Mouse (Mus musculus): ENCODE data around the gene Herc2.
A peak's percentile ranks its signal among the peaks of the same experiment; 100 is the strongest.

The Herc2 gene

GRCm38 (mm10) chr7:56071724-56072123 is 21.7 kb downstream of the Herc2 start:
- DNase-seq, result no peak

- DNase-seq, result no peak
Observed at GRCm38 (mm10) chr7:56083034-56083433, 33.0 kb downstream of the Herc2 start.

- peak; percentile 7 for DNase-seq
Observed at GRCm38 (mm10) chr7:56089097-56089496, 39.1 kb downstream of the Herc2 start.

- no peak for DNase-seq
Observed at GRCm38 (mm10) chr7:56091445-56091844, 41.4 kb downstream of the Herc2 start.

GRCm38 (mm10) chr7:56102293-56102847 is 52.4 kb downstream of the Herc2 start:
- no peak for DNase-seq

GRCm38 (mm10) chr7:56112999-56113398 is 63.0 kb downstream of the Herc2 start:
- DNase-seq, result no peak

GRCm38 (mm10) chr7:56114148-56114547 is 64.2 kb downstream of the Herc2 start:
- DNase-seq, result no peak

GRCm38 (mm10) chr7:56120968-56121367 is 71.0 kb downstream of the Herc2 start:
- DNase-seq, result no peak

GRCm38 (mm10) chr7:56121425-56121824 is 71.4 kb downstream of the Herc2 start:
- DNase-seq, result no peak

GRCm38 (mm10) chr7:56128080-56128479 is 78.1 kb downstream of the Herc2 start:
- no peak for DNase-seq

GRCm38 (mm10) chr7:56129577-56129976 is 79.6 kb downstream of the Herc2 start:
- DNase-seq, result no peak

GRCm38 (mm10) chr7:56131548-56131947 is 81.6 kb downstream of the Herc2 start:
- no peak for DNase-seq

- no peak for DNase-seq
Observed at GRCm38 (mm10) chr7:56138706-56139105, 88.7 kb downstream of the Herc2 start.

GRCm38 (mm10) chr7:56146424-56146823 is 96.4 kb downstream of the Herc2 start:
- DNase-seq, result no peak

GRCm38 (mm10) chr7:56148925-56149324 is 98.9 kb downstream of the Herc2 start:
- no peak for DNase-seq

GRCm38 (mm10) chr7:56151885-56152676 is 102.1 kb downstream of the Herc2 start:
- DNase-seq, result no peak

- no peak for DNase-seq
Observed at GRCm38 (mm10) chr7:56153161-56153560, 103.2 kb downstream of the Herc2 start.

- DNase-seq, result no peak
Observed at GRCm38 (mm10) chr7:56153625-56154024, 103.6 kb downstream of the Herc2 start.

- DNase-seq, result no peak
Observed at GRCm38 (mm10) chr7:56163316-56163715, 113.3 kb downstream of the Herc2 start.

- DNase-seq, result no peak
Observed at GRCm38 (mm10) chr7:56168713-56169112, 118.7 kb downstream of the Herc2 start.

- no peak for DNase-seq
Observed at GRCm38 (mm10) chr7:56177371-56177770, 127.4 kb downstream of the Herc2 start.

GRCm38 (mm10) chr7:56191041-56191440 is 141.0 kb downstream of the Herc2 start:
- no peak for DNase-seq

GRCm38 (mm10) chr7:56191661-56192060 is 141.7 kb downstream of the Herc2 start:
- no peak for DNase-seq

GRCm38 (mm10) chr7:56201483-56202218 is 151.7 kb downstream of the Herc2 start:
- no peak for DNase-seq

Data from lung, postnatal 10 days (tissue).